Mouse (Mus musculus) bone marrow, adult 2 months (tissue): ENCODE measurements at regions not wholly inside any gene's neighbourhood (a gene's known extent, or its start where the extent isn't known, plus 50 kb on each side); places are given as distances from the start of the nearest gene placed in this dataset.

ENCODE experiments used
- CTCF ChIP-seq: fragments of 200-500 bp; IDR thresholded peaks from 2 replicates; pipeline ENCODE4 v1.5.1; 2011; ENCODE audit warnings: low read length, control low read depth; ENCODE audit not compliant: control insufficient read depth, insufficient read depth
- POLR2A ChIP-seq: fragments of 200-500 bp; IDR thresholded peaks from 2 replicates; pipeline ENCODE4 v1.6.1; 2011; ENCODE audit warnings: low read depth, mild to moderate bottlenecking, control low read depth, low read length, borderline replicate concordance; ENCODE audit not compliant: control insufficient read depth

DNA sequence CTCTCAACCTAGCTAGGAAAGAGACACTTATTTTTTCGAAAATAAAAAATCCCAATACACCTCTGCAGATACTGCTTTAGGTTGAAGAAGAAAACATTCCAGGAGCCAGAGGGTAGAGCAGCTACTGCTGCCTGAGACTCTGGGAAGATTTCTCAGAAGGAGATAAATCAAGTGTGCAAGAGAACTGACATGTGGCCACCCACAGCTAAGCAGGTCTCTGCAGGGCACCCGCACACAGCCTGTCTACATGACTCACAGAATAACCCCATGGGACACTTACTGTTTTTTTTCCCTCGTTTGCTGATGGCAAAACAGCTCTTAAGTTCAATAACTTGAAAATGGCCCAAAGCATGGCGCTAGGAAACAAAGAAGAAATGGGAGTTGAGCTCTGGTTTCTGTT is 68.7 kb upstream of the Abca1 start:
- TF ChIP-seq CTCF, result no peak
- TF ChIP-seq POLR2A, result no peak
